Mouse (Mus musculus) NIH3T3 (cell line): ENCODE data around the gene Pxylp1.

Source experiments
- DNase-seq: peaks from one replicate; pipeline ENCODE4 v3.0.0-alpha.2; 2012; ENCODE audit warnings: low read depth

Gene Pxylp1

DNA sequence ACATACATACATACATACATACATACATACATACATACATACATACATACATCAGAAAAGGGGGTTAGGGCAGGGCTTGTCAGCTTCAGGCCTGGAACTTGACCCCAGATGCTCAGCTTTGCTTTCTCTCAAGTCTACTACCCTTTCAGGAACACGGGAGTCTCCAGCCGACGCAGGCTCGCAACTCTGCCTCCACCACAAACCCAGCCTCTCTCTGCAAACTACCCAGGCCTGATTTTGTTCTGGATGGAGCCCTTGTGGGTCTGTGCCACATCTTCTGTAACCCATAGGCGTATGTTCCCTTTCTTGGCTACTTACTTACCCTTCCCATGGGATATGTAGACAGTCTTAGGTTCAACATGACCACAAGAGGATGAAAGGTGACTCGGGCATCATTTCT lies 1.7 kb downstream of the Pxylp1 start:
- no peak for DNase-seq

DNA sequence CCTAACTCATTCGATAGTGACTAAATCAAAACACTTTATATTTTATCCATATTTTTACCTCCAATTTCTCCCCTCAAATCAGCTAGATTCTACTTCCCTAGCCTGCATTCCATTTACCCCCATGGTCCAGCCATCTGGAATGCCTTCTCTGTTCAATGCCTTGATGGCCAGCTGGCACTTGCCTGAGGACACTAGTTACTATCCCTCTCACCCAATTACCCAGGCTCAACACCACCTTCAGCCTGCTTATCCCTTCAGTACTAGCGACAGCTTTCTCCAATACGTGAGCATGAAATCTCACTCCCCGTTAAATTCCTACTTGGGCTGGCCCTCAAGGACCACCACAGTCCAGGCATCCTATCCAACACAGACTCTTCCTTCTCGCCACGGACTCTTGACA lies 2.2 kb downstream of the Pxylp1 start:
- DNase-seq, result no peak

DNA sequence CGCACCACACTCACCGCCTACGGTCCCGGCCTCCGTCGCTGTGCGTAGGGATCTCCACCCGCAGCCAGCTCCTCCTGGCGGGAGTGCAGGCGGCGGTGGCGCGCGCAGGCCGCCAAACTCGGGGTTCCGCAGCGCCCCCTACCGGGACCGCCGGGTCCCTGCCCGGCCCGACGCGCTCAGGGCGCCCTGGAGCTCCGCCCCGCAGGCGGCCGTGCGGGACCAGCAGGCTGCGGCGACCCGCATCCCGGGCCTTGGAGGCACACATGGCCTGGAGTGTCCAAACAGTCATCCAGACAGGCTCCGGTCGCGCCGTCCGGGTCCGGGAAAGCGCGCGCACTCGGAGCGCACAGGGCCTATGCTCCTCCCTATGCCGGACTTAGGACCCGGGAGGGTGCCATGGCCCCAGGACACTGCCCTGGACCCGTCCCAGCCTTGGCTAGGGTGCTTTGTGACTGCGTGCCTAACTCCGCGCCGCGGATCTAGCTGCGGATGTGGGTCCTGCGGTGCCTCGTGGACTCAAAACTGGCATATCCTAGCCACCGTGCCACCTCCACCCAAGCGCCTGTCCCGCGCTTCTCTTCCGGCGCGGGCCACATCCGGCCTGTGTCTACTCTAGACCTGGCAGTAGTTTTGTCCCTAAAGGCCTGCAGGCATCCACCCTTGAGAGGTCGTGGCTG lies 3.0 kb downstream of the Pxylp1 start:
- peak; percentile 92 for DNase-seq

DNA sequence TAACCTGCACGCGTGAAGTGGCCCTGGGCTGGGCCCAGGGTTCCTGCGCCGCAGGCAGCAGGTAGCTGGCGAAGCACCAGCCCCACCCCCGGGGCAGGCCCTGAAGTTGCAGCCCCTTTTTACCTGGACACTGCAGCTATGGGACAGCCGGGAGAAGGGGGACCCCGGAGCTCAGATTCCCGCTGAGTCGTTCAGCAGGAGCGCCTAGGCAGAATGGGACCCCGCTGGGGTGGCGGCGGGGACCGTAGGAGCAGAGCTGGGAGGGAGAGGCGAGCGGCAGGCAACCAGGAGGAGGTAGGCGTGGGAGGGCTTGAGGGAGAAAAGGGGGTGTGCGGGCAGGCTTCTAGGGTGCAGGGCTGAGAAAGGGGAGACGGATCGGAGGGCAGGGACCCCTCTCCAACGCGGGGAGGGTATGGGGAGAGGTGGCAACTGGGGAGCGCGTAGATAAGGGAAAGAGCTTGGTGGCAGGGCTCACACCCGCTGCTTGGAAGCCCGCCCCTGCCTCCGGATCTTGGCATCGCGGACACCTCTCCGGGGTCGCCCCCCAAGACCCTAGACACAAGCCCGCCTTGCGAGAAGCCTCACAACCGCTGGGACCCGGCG lies 3.6 kb downstream of the Pxylp1 start:
- peak; percentile 27 for DNase-seq

DNA sequence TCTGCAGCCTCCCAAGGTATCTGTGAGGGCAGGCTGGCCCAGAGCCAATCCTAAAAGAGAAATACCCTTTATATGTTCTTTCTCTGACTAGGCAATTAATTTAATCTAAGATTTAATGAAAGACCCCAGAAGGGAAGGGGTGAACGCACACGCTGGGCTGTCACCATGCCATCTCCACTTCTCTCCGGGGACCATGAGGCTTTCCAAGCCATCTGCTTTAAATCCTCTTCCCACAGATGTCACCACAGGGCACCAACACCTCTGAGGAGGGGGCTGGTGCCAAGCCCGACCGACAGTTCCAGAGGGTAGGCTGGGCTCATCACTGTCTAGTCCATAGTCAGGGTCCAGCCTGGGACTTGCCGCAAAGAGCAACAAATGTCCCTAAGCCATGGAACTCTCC lies 4.5 kb downstream of the Pxylp1 start:
- no peak for DNase-seq

DNA sequence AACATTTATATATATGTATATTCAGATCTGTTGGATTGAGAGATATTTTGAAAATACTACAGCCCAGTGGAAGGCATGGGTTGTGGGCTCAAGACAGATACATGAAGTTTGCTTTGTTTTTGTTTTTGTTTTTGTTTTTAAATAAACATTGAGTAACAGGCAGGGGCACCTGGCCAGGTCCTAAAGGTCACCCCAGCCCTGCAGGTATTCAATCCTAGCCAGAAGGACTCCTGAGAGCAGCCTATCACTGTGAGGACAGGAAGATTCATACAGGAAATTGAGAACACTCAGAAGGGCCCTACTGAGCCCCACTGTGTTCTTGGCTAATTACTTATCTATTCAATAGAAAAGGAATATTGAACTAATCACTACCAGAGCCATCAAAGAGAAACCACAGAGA lies 5.0 kb downstream of the Pxylp1 start:
- no peak for DNase-seq

DNA sequence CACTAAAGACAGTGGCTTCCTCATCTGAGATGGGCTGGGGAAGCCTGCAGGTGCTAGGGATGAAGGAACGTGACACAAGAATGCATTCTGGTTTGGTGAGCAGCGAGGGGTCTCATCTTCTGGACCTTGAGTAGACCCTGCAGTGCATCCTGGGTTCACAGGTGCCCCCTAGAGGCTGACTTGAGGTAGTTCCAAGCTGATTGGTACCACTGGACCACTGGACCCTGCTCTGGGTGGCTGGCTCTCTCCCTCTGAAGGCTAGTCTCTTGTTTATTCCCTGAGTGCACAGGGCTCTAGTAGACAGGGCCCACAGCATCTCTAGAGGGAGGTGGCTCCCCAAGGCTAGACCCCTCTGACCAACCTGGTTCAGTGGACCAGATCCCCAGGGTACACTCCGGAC lies 6.7 kb downstream of the Pxylp1 start:
- peak; percentile 36 for DNase-seq

DNA sequence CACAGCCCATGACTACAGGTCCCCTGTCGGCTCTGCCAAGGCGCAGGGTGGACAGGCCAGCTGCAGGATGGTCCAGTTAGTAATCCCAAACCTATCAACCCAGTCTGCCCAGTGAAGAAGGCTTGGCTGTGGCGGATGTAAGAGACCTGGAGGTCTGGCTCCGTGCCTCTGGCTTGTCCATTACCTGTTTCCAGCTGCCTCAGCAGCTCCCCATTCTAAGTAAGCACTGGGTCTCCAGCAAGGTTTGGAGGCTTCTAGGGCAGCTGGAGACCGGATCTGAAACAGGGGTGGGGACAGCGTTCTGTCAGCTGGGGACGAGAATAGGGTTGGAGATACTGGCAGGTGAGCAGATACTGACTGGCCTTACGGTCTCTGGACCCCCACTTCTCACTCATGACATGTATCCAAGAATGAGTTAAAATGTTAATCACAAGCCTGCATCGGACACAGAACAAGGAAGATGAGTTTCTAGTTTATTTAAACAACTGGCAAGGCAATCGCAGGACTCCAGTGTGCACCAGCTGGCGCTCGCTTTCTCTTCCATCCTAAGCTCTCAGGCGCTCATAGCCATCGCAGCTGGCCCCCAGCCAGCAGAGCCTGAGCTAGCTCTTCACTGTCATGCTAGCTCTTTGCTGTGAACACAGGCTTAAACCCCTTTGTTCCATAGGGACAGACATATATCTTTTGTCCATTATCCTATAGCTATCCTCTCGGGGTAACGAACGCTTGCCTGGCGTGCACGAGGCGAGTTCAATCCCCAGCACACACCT lies 9.8 kb downstream of the Pxylp1 start:
- DNase-seq, result no peak

DNA sequence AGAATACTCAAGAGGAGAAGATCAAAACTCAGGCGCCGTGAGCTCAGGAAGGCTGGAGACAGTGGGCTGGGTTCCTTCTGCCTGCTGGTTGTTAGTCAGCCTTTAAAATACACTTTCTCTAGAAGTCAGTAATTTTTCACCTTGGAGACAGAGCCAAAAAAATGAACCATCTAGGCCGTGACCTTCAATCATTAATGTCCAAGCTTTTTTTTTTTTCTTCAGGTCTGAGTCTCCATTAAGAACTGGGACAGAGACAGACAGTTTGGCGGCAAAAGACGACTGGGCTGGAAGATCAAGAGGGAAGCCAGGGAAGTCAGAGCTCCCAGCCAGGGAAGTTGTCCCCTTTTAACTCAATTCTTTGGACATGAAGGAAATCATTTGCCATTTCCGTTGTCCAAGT lies 10.6 kb downstream of the Pxylp1 start:
- no peak for DNase-seq

DNA sequence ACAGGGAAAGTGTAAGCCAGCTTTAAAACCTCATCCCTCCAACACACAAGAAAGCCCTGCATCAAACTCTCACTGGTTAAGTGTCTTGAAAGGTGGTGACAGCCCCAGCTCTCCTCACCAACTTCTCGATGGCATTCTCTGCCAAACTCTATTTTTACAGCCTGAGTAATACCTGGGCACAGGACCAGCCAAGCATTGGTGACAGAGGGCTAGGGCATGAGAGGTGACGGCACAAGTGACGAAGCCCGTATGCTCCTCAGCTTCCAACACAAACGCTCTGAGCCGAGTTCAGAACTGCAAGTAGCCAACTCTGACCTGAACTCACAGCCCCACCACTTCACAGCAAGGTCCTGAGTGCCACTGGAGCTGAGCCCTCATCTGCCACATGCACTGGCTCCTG lies 13.4 kb downstream of the Pxylp1 start:
- no peak for DNase-seq

DNA sequence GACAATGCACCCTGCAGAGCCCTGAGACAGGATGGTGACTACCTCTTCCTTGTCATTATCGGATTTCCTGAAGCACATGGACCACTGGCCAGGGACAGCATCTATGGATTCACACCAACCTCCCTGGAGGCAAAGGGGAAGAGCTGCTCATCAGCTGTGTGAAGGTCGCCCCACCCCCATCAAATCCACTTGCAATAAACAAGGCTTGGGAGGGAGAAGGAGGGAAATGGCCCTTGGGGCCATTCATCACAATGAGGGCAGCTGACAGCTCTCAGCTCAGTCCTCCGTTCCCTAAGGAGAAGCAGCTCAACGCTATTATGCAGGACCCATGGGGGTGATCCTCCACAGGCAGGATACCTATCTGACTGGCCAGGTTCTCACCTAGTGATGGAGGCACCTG lies 14.0 kb downstream of the Pxylp1 start:
- DNase-seq, result no peak

DNA sequence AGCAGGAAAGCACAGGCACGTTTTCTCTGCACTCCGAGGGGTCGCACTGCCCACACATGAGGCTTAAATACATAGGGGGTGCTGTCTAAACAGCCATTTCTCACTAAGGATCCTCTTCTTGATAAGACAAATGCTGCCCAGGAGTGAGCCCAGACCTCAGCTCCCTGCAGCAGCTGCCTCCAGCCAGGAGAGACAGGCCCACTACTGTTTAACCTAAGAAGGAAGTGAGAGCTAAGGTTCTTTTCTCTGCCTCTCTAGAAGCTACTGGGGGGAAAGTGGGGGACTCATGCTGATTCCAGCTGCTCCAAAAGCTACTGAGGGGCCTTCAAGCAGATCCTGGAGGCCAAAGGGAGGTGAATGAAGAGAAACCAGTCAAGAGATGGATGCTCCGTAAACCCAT lies 16.8 kb downstream of the Pxylp1 start:
- no peak for DNase-seq

DNA sequence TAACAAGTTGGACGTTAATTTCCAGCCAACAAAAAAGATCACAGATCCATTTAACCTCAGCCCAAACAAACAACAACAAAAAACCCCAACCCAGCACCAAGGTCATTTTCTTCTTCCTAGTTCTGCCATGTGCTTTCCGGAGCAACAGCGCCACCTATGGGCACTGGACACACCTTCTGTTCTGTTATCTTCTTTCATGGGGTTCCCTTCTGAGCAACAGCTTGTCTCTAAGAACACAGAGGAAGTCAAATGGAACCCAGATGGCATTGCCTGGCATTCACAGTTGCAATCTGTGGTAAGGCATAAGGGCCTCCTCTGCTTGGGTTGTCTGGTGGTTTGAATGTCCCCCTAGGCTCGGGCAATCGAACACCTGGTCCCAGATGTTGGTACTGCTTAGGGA lies 19.4 kb downstream of the Pxylp1 start:
- peak; percentile 65 for DNase-seq

DNA sequence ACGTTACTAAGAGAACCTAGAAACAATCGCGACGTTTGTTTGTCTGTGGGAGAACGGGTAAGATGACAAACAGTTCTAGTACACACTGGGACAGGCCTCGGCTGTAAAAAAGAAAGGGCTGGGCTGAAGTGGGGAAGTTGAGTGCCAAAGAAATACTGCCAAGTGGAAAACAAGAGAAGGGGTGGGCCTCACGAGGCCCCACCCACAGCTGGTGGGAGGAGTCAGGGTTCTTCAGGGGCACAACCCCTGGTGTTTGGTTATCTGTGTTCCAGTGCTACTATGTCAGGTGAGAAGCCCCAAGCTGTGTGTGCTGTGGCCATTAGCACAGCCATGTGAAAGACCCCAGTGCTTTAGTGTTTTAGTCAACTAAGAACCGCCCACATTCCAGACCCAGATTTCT lies 22.4 kb downstream of the Pxylp1 start:
- DNase-seq, result no peak

DNA sequence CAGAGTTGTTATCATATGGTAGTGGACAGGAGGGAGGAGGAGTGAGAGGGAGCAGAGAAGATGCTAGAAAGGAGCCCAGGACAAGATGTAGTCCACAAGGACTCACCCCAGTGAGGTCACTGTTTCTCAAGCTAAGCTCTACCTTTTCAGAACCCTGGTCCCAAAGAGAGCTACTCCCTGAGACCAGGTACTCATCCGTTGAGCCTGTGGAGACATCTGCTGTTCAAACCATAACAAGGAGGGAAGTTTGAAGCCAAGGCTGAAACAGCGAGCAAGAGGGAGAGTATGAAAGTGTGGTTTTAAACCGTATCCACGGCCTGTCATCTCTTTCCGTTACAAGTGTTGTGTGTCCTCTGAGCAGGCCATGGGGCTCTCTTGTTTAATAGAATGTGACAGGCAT lies 22.9 kb downstream of the Pxylp1 start:
- no peak for DNase-seq

DNA sequence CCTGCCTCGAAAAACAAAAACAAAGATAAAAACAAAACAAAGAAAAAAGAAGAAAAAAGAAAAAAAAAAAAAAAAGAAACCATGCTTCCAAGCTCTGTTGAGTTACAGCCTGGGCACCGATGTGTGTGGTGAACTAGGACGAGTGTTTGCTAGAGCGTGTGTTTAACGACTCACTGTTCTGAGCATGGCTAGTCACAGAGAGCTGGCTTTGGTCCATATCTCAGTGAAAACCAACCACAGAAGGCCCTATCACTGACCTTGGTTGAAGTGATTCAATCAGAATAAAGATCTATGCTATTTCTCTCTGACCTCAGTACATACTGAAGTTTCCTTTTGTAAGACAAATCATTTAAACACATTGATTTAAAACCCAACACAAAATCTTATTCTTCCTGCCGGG lies 23.9 kb downstream of the Pxylp1 start:
- peak; percentile 57 for DNase-seq

DNA sequence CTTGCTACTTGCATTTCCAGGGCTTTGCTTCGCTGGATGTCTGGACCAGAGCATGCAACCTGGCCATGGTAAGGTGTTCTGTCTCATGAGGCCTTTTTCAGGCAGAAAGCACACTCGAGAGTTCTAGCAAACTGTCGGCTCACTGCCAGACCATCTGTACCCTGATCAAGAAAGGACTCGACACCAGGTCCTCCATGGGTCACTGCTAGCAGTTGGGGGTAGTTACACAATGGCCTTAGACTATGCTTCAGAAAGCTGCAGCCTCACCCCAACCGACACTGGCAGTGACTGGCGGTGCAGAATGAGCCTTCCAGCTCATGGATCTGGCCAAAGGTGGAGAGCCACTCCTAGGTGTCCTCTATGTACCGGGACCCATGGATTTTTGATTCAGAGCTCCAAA lies 25.3 kb downstream of the Pxylp1 start:
- DNase-seq, result no peak

DNA sequence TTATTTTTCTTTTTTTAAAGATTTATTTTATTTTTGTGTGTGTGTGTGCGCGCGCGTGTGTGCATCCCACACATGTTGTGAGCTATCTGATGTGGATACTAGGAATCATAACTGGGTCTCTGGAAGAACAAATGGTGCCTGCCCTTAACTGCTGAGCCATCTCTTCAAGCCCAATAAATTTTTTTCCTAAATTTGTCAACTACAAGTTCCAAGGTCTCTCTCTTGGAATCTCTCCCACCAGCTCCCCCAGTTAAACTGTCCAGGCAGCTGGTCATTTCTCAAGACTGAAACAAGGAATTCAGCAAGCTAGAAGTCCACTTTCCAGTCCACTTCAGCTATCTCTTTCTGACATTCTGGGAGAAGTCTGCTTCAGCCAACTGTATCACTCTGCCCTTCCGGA lies 26.3 kb downstream of the Pxylp1 start:
- no peak for DNase-seq

DNA sequence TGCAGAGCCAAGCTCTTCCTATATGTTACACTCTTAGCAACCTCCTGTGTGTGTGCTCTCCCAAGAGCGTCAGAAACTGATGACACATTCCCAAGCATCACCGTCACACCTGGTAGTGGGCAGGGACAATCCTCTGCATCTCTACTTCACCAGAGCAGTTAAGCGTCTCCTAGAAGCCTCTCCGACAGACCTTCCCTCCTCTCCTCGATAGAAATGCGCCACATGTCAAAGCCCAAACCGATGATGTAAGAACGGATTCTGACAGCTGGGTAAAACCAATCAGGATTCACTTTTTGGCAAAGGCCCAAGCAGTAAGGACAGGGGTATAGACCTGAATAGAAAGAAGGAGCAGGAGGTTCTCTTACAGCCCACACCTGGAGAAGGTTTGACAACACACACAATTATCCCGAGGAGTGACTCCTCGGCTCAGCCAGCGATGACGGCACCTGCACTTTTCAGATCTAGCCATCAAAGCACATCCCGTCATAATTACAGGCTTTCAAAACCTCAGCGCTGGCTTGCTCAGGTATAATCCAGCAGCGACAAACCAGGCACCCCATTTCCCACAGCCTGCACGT lies 26.9 kb downstream of the Pxylp1 start:
- no peak for DNase-seq

DNA sequence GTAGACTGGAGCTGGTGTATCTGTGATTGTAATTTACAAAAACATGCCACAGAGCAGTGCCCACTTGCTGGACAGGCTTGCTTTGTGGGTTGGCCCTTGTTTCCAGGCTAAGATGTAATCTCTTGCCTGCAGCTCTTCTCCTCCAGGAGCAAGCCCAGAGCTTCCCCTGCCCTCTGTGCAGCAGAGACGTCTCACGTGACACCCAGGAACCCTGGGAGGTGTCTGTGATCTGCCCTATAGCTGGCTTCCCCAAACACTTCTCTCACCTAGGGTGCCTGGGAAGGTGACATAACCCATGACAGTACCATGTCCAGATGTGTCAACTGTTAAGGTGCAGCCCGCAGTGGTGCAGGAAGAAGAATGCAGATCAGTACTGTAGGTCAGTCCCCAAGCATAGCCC lies 28.9 kb downstream of the Pxylp1 start:
- no peak for DNase-seq

DNA sequence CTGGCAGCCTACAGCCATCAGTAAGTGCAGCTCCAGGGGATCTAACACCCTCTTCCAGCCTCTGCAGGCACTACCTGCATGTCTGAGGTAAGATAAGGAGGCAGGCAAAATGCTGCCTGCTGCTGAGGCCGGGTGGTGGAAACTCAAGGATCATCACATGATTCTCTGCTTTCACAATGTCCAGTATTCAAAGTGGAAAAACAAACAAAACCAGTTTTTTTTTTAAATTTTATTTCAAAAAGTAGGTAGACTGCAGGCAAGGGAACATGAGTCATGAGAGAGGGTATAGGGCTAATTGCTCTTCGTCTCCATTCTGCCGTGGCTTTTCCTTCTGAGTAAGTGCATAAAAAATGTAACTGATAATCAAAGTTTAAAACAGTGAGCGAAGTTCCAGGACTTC lies 29.6 kb downstream of the Pxylp1 start:
- peak; percentile 75 for DNase-seq

DNA sequence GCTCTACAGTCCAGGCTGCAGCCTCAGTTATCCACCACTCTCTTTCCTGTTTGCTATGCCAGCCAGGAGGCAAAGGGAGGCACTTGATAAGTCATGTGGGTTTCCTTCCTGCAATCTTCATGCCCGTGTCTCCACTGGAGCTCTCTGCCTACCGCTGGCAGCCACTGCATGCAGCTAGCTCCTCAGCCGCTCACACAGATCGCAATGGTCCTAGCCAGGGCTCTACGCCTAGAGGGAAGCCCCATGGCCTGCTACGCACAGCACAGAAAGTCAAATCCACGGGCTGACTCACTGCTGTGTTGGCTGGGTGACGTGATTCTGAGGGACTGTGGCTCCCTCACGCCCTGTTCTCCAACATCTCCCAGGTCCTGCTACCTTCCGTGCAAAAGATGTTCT lies 31.4 kb downstream of the Pxylp1 start:
- DNase-seq, result no peak

DNA sequence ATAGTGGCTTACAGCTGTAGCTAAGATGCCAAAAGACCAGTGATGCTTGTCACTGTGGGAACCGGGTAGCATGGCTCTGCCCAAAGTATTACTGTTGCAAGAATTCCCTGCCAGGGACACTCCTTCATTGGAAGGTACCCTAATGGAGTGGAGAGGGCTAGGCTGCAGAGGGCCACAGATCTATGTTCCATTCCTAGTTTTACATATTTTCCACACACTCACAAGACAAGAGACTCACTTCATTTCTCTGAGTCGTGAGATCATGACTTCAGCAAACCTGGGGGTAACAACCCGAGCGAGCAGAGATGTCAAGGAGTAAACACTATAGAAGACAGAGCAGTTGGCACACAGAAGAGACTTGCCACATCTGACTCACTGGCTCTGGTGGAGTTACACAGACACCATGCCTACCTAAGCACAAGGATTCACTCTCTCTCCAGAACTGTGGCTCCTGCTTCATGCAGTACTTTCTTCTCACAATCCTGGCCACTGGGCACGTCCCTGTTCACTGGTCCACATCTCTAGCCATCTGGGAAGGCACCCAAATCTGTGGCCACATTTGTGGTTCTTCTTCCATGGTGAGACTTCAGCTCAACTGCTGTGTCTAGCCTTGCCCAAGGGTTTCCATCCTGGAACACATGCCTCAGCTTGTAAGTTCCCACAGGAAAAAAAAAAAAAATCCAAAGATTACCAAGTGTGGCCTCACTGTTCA lies 31.9 kb downstream of the Pxylp1 start:
- DNase-seq, result no peak
